Mouse (Mus musculus): Measurements from ENCODE around the gene Dnajc27. TPM values are rescaled to one million over a fixed set of nuclear protein-coding genes. Genes with fewer than 3 reads are reported as not detected.

The Dnajc27 gene
- total and polyA plus RNA-seq, 3 experiments: 7.0 to 9.7 (median 8.3) TPM

GRCm38 (mm10) chr12:4107383-4107782, 25.0 kb downstream of the Dnajc27 start:
- Histone ChIP-seq H3K79me2 (replicated peaks; ENCODE audit: control insufficient read depth, insufficient read depth, low read length) (no peaks in the 10 kb centered on the region), H3K27me3 (ENCODE audit: control insufficient read depth, insufficient read depth, low read length) (no peaks in the 10 kb centered on the region), H3K27ac (no peak overlapping the region), H3K9ac (ENCODE audit: low read depth, low read length) (no peak overlapping the region), H3K4me3 (no peak overlapping the region), H3K4me1 (ENCODE audit: control insufficient read depth, insufficient read depth, low read length) (no peaks in the 10 kb centered on the region), H3K36me3 (ENCODE audit: control insufficient read depth, insufficient read depth, low read length) (no peaks in the 10 kb centered on the region)
- TF ChIP-seq CTCF (IDR thresholded peaks at IDR 0.05): peak; percentile 87
- TF ChIP-seq EP300 (IDR thresholded peaks at IDR 0.05; ENCODE audit: insufficient read depth, low read depth, low read length): 0 out of 2 replicates have a peak, but pooled peaks have one; percentile 28
- no peak for TF ChIP-seq POLR2A (IDR thresholded peaks at IDR 0.05; ENCODE audit: insufficient read depth, low read depth, low read length)
- intact Hi-C loops (cut with DNase I): loop anchor here (1.0 to 2.0 kb wide), 2 partner anchors 101 to 441 kb away; no protein-coding TSS in a partner anchor
- DNase-seq: peak; percentile 53 to 69
- WGBS: 73% methylated on average over 4 of the region's 4 CpGs

GRCm38 (mm10) chr12:4116132-4116531, 33.7 kb downstream of the Dnajc27 start:
- no peak overlapping the region for H3K27ac ChIP-seq
- intact Hi-C loops (cut with DNase I): no loop called here
- WGBS: 48% methylated on average over 9 of the region's 9 CpGs

GRCm38 (mm10) chr12:4117136-4117535, 34.8 kb downstream of the Dnajc27 start:
- WGBS: 88% methylated on average over 3 of the region's 3 CpGs
- intact Hi-C loops (cut with DNase I): no loop called here
- H3K4me3 ChIP-seq: no peak overlapping the region
- H3K4me1 ChIP-seq (ENCODE audit: control insufficient read depth, insufficient read depth, low read length): no peaks in the 10 kb centered on the region
- H3K79me2 ChIP-seq (replicated peaks; ENCODE audit: control insufficient read depth, insufficient read depth, low read length): no peaks in the 10 kb centered on the region
- TF ChIP-seq CTCF (IDR thresholded peaks at IDR 0.05) (no peak), EP300 (IDR thresholded peaks at IDR 0.05; ENCODE audit: insufficient read depth, low read depth, low read length) (no peak), POLR2A (IDR thresholded peaks at IDR 0.05; ENCODE audit: insufficient read depth, low read depth, low read length) (no peak)
- H3K36me3 ChIP-seq (ENCODE audit: control insufficient read depth, insufficient read depth, low read length): no peaks in the 10 kb centered on the region
- H3K27me3 ChIP-seq (ENCODE audit: control insufficient read depth, insufficient read depth, low read length): no peaks in the 10 kb centered on the region
- no peak overlapping the region for H3K27ac ChIP-seq
- no peak for DNase-seq
- H3K9ac ChIP-seq (ENCODE audit: low read depth, low read length): no peak overlapping the region; the same call in 1 of the 2 replicates

More at GRCm38 (mm10) chr12:4116132-4116531, 33.7 kb downstream of the Dnajc27 start:
- no peak for DNase-seq
- Histone ChIP-seq H3K36me3 (ENCODE audit: control insufficient read depth, insufficient read depth, low read length) (no peaks in the 10 kb centered on the region), H3K4me1 (ENCODE audit: control insufficient read depth, insufficient read depth, low read length) (no peaks in the 10 kb centered on the region), H3K9ac (ENCODE audit: low read depth, low read length) (no peak overlapping the region), H3K27me3 (ENCODE audit: control insufficient read depth, insufficient read depth, low read length) (no peaks in the 10 kb centered on the region), H3K79me2 (replicated peaks; ENCODE audit: control insufficient read depth, insufficient read depth, low read length) (no peaks in the 10 kb centered on the region), H3K4me3 (no peak overlapping the region)
- TF ChIP-seq CTCF (IDR thresholded peaks at IDR 0.05) (no peak), EP300 (IDR thresholded peaks at IDR 0.05; ENCODE audit: insufficient read depth, low read depth, low read length) (no peak), POLR2A (IDR thresholded peaks at IDR 0.05; ENCODE audit: insufficient read depth, low read depth, low read length) (no peak)

GRCm38 (mm10) chr12:4117579-4117978, 35.2 kb downstream of the Dnajc27 start:
- Histone ChIP-seq H3K4me1 (ENCODE audit: control insufficient read depth, insufficient read depth, low read length) (no peaks in the 10 kb centered on the region), H3K79me2 (replicated peaks; ENCODE audit: control insufficient read depth, insufficient read depth, low read length) (no peaks in the 10 kb centered on the region), H3K36me3 (ENCODE audit: control insufficient read depth, insufficient read depth, low read length) (no peaks in the 10 kb centered on the region), H3K4me3 (no peak overlapping the region), H3K27me3 (ENCODE audit: control insufficient read depth, insufficient read depth, low read length) (no peaks in the 10 kb centered on the region), H3K27ac (no peak overlapping the region), H3K9ac (ENCODE audit: low read depth, low read length) (no peak overlapping the region)
- DNase-seq: no peak
- TF ChIP-seq EP300 (IDR thresholded peaks at IDR 0.05; ENCODE audit: insufficient read depth, low read depth, low read length) (no peak), CTCF (IDR thresholded peaks at IDR 0.05) (no peak), POLR2A (IDR thresholded peaks at IDR 0.05; ENCODE audit: insufficient read depth, low read depth, low read length) (no peak)
- intact Hi-C loops (cut with DNase I): no loop called here
- WGBS: 45% methylated on average over 4 of the region's 4 CpGs

GRCm38 (mm10) chr12:4127346-4127745, 45.0 kb downstream of the Dnajc27 start:
- intact Hi-C loops (cut with DNase I): no loop called here
- Histone ChIP-seq H3K4me3 (no peak overlapping the region), H3K36me3 (ENCODE audit: control insufficient read depth, insufficient read depth, low read length) (no peaks in the 10 kb centered on the region), H3K79me2 (replicated peaks; ENCODE audit: control insufficient read depth, insufficient read depth, low read length) (no peaks in the 10 kb centered on the region), H3K9ac (ENCODE audit: low read depth, low read length) (no peak overlapping the region), H3K4me1 (ENCODE audit: control insufficient read depth, insufficient read depth, low read length) (no peaks in the 10 kb centered on the region), H3K27ac (no peak overlapping the region), H3K27me3 (ENCODE audit: control insufficient read depth, insufficient read depth, low read length) (no peaks in the 10 kb centered on the region)
- DNase-seq: no peak
- no peak for TF ChIP-seq CTCF (IDR thresholded peaks at IDR 0.05)
- no peak for TF ChIP-seq EP300 (IDR thresholded peaks at IDR 0.05; ENCODE audit: insufficient read depth, low read depth, low read length)
- TF ChIP-seq POLR2A (IDR thresholded peaks at IDR 0.05; ENCODE audit: insufficient read depth, low read depth, low read length): no peak
- 71% methylated on average over 7 of the region's 7 CpGs for WGBS

- H3K4me1 ChIP-seq (ENCODE audit: control insufficient read depth, insufficient read depth, low read length): no peaks in the 10 kb centered on the region
- WGBS: 2% methylated on average over 80 of the region's 83 CpGs
- no peaks in the 10 kb centered on the region for H3K27me3 ChIP-seq (ENCODE audit: control insufficient read depth, insufficient read depth, low read length)
- H3K36me3 ChIP-seq (ENCODE audit: control insufficient read depth, insufficient read depth, low read length): no peaks in the 10 kb centered on the region
- H3K4me3 ChIP-seq: peak within 1 kb of the TSS; percentile 62
- no peak for TF ChIP-seq CTCF (IDR thresholded peaks at IDR 0.05)
- TF ChIP-seq POLR2A (IDR thresholded peaks at IDR 0.05; ENCODE audit: insufficient read depth, low read depth, low read length): no peak
- no peak for TF ChIP-seq EP300 (IDR thresholded peaks at IDR 0.05; ENCODE audit: insufficient read depth, low read depth, low read length)
- intact Hi-C loops (cut with DNase I): no loop called here
- H3K9ac ChIP-seq (ENCODE audit: low read depth, low read length): peak within 1 kb of the TSS; percentile 66
- DNase-seq: peak; percentile 72 to 75
- H3K27ac ChIP-seq: peak within 1 kb of the TSS; percentile 43
- no peaks in the 10 kb centered on the region for H3K79me2 ChIP-seq (replicated peaks; ENCODE audit: control insufficient read depth, insufficient read depth, low read length)
Measured at GRCm38 (mm10) chr12:4132941-4133846, 50.8 kb downstream of the Dnajc27 start, which contains the start of gene Adcy3. TSS of gene Adcy3 (plus strand) at chr12:4133103.
